Mouse (Mus musculus) kidney, postnatal 0 days (tissue): ENCODE data around the gene Ifitm5. TPM values are rescaled to one million over a fixed set of nuclear protein-coding genes. Genes with fewer than 3 reads are reported as not detected.

Source experiments
- ATAC-seq: fragments of 200-750 bp; cut with Nextera tagmentation; replicated peaks from 2 replicates; pipeline ENCODE4 v1.8.0; 2017; ENCODE audit warnings: low read depth, moderate number of reproducible peaks, moderate TSS enrichment, moderate library complexity; ENCODE audit not compliant: low FRiP score
- DNase-seq: peaks from one replicate; pipeline ENCODE4 v3.0.0-alpha.2; 2016; ENCODE audit warnings: low spot score
- H3K27ac ChIP-seq: fragments of 300-500 bp; sonication (generic); 2 replicates; pipeline ENCODE4 v1.5.1; 2014; ENCODE audit warnings: mild to moderate bottlenecking
- H3K27me3 ChIP-seq: fragments of 300-500 bp; sonication (generic); 2 replicates; pipeline ENCODE4 v1.6.1; 2014; ENCODE audit warnings: low read length, mixed read lengths; ENCODE audit not compliant: insufficient read depth
- H3K36me3 ChIP-seq: fragments of 300-500 bp; sonication (generic); 2 replicates; pipeline ENCODE4 v1.6.1; 2014; ENCODE audit warnings: low read length, mixed read lengths; ENCODE audit not compliant: insufficient read depth
- H3K4me1 ChIP-seq: fragments of 300-500 bp; sonication (generic); replicated peaks from 2 replicates; pipeline ENCODE4 v1.6.1; 2014; ENCODE audit warnings: antibody characterized with exemption, low read length, mixed read lengths; ENCODE audit not compliant: insufficient read depth
- H3K4me2 ChIP-seq: fragments of 300-500 bp; sonication (generic); 2 replicates; pipeline ENCODE4 v1.6.1; 2014; ENCODE audit warnings: mild to moderate bottlenecking, low read length, moderate library complexity, mixed read lengths
- H3K4me3 ChIP-seq: fragments of 300-500 bp; sonication (generic); replicated peaks from 2 replicates; pipeline ENCODE4 v1.5.1; 2014; ENCODE audit warnings: low read depth, low read length
- H3K9ac ChIP-seq: fragments of 300-500 bp; sonication (generic); 2 replicates; pipeline ENCODE4 v1.6.1; 2014; ENCODE audit warnings: low read depth, low read length
- H3K9me3 ChIP-seq: fragments of 300-500 bp; sonication (generic); replicated peaks from 2 replicates; pipeline ENCODE4 v1.6.1; 2016; ENCODE audit warnings: low read length, inconsistent platforms, mixed read lengths
- CTCF ChIP-seq: IDR thresholded peaks from 2 replicates; pipeline ENCODE4 v1.5.1; 2016; ENCODE audit warnings: antibody characterized with exemption, low read depth, mild to moderate bottlenecking, moderate library complexity
- WGBS: fragments of 180-500 bp; shearing (Covaris S2); extraction: QIAGEN DNeasy Blood & Tissue Kit; methylation state at CpG from one replicate; pipeline ENCODE4 v1.1.7; 2014; 5-methylcytosine and 5-hydroxymethylcytosine counted together
- polyA plus RNA-seq: library from polyadenylated mRNA; unstranded; fragments of >200 nt; fragmentation: Nextera tagmentation; extraction: Ambion mirVana; gene quantifications from 2 replicates; pipeline ENCODE4 v1.2.1, GENCODE M21; 2015

Ifitm5 gene
- polyA plus RNA-seq, 1 experiment from 2014 or later: 2.2 TPM

GRCm38 (mm10) chr7:140908181-140908580 is 41.9 kb downstream of the Ifitm5 start:
- no peak for ATAC-seq
- no peaks in the 10 kb centered on the region for H3K27me3 ChIP-seq
- peak overlapping the region; percentile 67; the same call in 1 of the 2 replicates for H3K4me2 ChIP-seq
- H3K36me3 ChIP-seq: no peaks in the 10 kb centered on the region
- H3K4me3 ChIP-seq: no peak overlapping the region
- H3K9me3 ChIP-seq: no peaks in the 10 kb centered on the region
- no peaks in the 10 kb centered on the region for H3K4me1 ChIP-seq
- TF ChIP-seq CTCF: no peak
- DNase-seq: no peak
- H3K9ac ChIP-seq: no peak overlapping the region
- 45% methylated on average over 7 of the region's 7 CpGs for WGBS
- H3K27ac ChIP-seq: no peak overlapping the region

GRCm38 (mm10) chr7:140907697-140908096 is 42.4 kb downstream of the Ifitm5 start:
- WGBS: 91% methylated on average over 7 of the region's 7 CpGs
- no peaks in the 10 kb centered on the region for H3K9me3 ChIP-seq
- no peak overlapping the region for H3K9ac ChIP-seq
- H3K4me1 ChIP-seq: no peaks in the 10 kb centered on the region
- no peak for ATAC-seq
- no peaks in the 10 kb centered on the region for H3K36me3 ChIP-seq
- peak; percentile 52 for TF ChIP-seq CTCF
- no peak for DNase-seq
- H3K27ac ChIP-seq: no peak overlapping the region
- H3K4me2 ChIP-seq: no peak overlapping the region
- H3K4me3 ChIP-seq: no peak overlapping the region
- H3K27me3 ChIP-seq: no peaks in the 10 kb centered on the region

GRCm38 (mm10) chr7:140907131-140907530 is 43.0 kb downstream of the Ifitm5 start:
- Histone ChIP-seq H3K9ac (no peak overlapping the region), H3K4me1 (no peaks in the 10 kb centered on the region), H3K4me3 (no peak overlapping the region), H3K27ac (no peak overlapping the region), H3K9me3 (no peaks in the 10 kb centered on the region), H3K27me3 (no peaks in the 10 kb centered on the region), H3K4me2 (no peak overlapping the region), H3K36me3 (no peaks in the 10 kb centered on the region)
- WGBS: 80% methylated on average over 13 of the region's 13 CpGs
- no peak for ATAC-seq
- no peak for DNase-seq
- TF ChIP-seq CTCF: no peak

GRCm38 (mm10) chr7:140905642-140906081 is 44.4 kb downstream of the Ifitm5 start:
- Histone ChIP-seq H3K4me3 (no peak overlapping the region), H3K36me3 (no peaks in the 10 kb centered on the region), H3K4me2 (no peak overlapping the region), H3K27ac (peak overlapping the region; percentile 50; the same call in 1 of the 2 replicates), H3K4me1 (no peaks in the 10 kb centered on the region; the same call in 1 of the 2 replicates), H3K9ac (no peak overlapping the region), H3K9me3 (no peaks in the 10 kb centered on the region), H3K27me3 (no peaks in the 10 kb centered on the region)
- TF ChIP-seq CTCF: no peak
- ATAC-seq (no peak), DNase-seq (no peak)
- WGBS: 77% methylated on average over 2 of the region's 2 CpGs

- Histone ChIP-seq H3K9ac (no peak overlapping the region), H3K4me2 (no peak overlapping the region), H3K27me3 (no peaks in the 10 kb centered on the region), H3K4me1 (no peaks in the 10 kb centered on the region; the same call in 1 of the 2 replicates), H3K4me3 (no peak overlapping the region), H3K36me3 (0 out of 2 replicates have a peak, but pooled peaks cover 7% of the 10 kb centered on the region), H3K9me3 (no peaks in the 10 kb centered on the region), H3K27ac (no peak overlapping the region)
- ATAC-seq: peak; percentile 60
- TF ChIP-seq CTCF: peak; percentile 94
- 22% methylated on average over 13 of the region's 13 CpGs for WGBS
- peak; percentile 82 for DNase-seq
Observed at GRCm38 (mm10) chr7:140903212-140903611, 46.9 kb downstream of the Ifitm5 start.

GRCm38 (mm10) chr7:140902036-140902875 is 47.8 kb downstream of the Ifitm5 start:
- no peak for TF ChIP-seq CTCF
- Histone ChIP-seq H3K36me3 (peaks cover 15% of the 10 kb centered on the region), H3K4me1 (no peaks in the 10 kb centered on the region; the same call in 1 of the 2 replicates), H3K4me3 (no peak overlapping the region), H3K9me3 (no peaks in the 10 kb centered on the region), H3K9ac (no peak overlapping the region), H3K4me2 (no peak overlapping the region), H3K27me3 (no peaks in the 10 kb centered on the region), H3K27ac (peak overlapping the region; percentile 37; the same call in 1 of the 2 replicates)
- no peak for ATAC-seq
- DNase-seq: no peak
- 55% methylated on average over 15 of the region's 15 CpGs for WGBS
